Mouse (Mus musculus) hindbrain, embryonic 14.5 days (tissue): ENCODE data around the gene Mrvi1. TPM values are rescaled to one million over a fixed set of nuclear protein-coding genes. Genes with fewer than 3 reads are reported as not detected.

Source experiments
- ATAC-seq: fragments of 200-750 bp; cut with Nextera tagmentation; 2 replicates; pipeline ENCODE4 v1.8.0; 2017; ENCODE audit warnings: moderate number of reproducible peaks, mild to moderate bottlenecking, moderate TSS enrichment, moderate library complexity; ENCODE audit not compliant: low FRiP score
- DNase-seq: peaks from one replicate; pipeline ENCODE4 v3.0.0-alpha.2; 2015; ENCODE audit warnings: low spot score
- H3K27ac ChIP-seq: fragments of 300-500 bp; sonication (generic); 2 replicates; pipeline ENCODE4 v1.5.1; 2014; ENCODE audit warnings: mild to moderate bottlenecking, moderate library complexity
- H3K27me3 ChIP-seq: fragments of 300-500 bp; sonication (generic); 2 replicates; pipeline ENCODE4 v1.6.1; 2014; ENCODE audit warnings: mild to moderate bottlenecking, low read length, mixed read lengths; ENCODE audit not compliant: control insufficient read depth, insufficient read depth
- H3K36me3 ChIP-seq: fragments of 300-500 bp; sonication (generic); replicated peaks from 2 replicates; pipeline ENCODE4 v1.6.1; 2014; ENCODE audit not compliant: control insufficient read depth, insufficient read depth
- H3K4me1 ChIP-seq: fragments of 300-500 bp; sonication (generic); replicated peaks from 2 replicates; pipeline ENCODE4 v1.6.1; 2014; ENCODE audit warnings: antibody characterized with exemption, low read length, mixed read lengths; ENCODE audit not compliant: control insufficient read depth, insufficient read depth
- H3K4me2 ChIP-seq: fragments of 300-500 bp; sonication (generic); replicated peaks from 2 replicates; pipeline ENCODE4 v1.6.1; 2014; ENCODE audit warnings: mild to moderate bottlenecking, moderate library complexity
- H3K4me3 ChIP-seq: fragments of 300-500 bp; sonication (generic); replicated peaks from 2 replicates; pipeline ENCODE4 v1.5.1; 2014; ENCODE audit warnings: mild to moderate bottlenecking, low read length
- H3K9ac ChIP-seq: fragments of 300-500 bp; sonication (generic); 2 replicates; pipeline ENCODE4 v1.6.1; 2014
- H3K9me3 ChIP-seq: fragments of 300-500 bp; sonication (generic); 2 replicates; pipeline ENCODE4 v1.6.1; 2016; ENCODE audit warnings: low read length; ENCODE audit not compliant: control insufficient read depth
- WGBS: fragments of 180-500 bp; shearing (Covaris S2); extraction: QIAGEN DNeasy Blood & Tissue Kit; methylation state at CpG from one replicate; pipeline ENCODE4 v1.1.7; 2014; 5-methylcytosine and 5-hydroxymethylcytosine counted together
- polyA plus RNA-seq: library from polyadenylated mRNA; unstranded; fragments of >200 nt; fragmentation: Nextera tagmentation; extraction: Ambion mirVana; gene quantifications from 2 replicates; pipeline ENCODE4 v1.2.1, GENCODE M21; 2014

The Mrvi1 gene
- polyA plus RNA-seq, 1 experiment from 2014 or later, result 1.8 TPM

DNA sequence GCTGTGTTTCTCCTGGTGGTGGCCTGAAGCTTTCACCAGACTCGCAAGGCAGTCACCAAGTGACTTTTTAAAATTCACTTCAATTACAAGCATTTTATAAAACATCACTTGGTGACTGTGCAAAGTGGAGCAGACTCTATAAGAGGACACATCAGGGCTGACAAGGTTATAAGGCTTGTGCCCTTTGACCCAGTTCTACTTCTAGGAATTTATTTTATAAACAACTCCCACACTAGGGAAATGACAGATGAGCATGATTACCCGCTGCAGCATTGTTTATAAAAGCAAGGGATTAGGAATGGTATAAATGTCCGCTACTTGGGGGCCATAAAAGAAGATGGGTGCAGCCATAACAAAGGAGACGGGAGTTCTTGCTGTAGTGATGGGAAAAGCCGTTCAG, 1.4 kb upstream of the Mrvi1 start:
- H3K27ac ChIP-seq, result no peak overlapping the region
- no peak overlapping the region for H3K9ac ChIP-seq
- H3K4me2 ChIP-seq, result no peak overlapping the region
- H3K4me3 ChIP-seq, result no peak overlapping the region
- WGBS, result 75% methylated on average over 5 of the region's 5 CpGs
- H3K36me3 ChIP-seq, result no peaks in the 10 kb centered on the region
- ATAC-seq (no peak), DNase-seq (no peak)
- no peaks in the 10 kb centered on the region for H3K9me3 ChIP-seq
- H3K27me3 ChIP-seq, result no peaks in the 10 kb centered on the region
- no peaks in the 10 kb centered on the region for H3K4me1 ChIP-seq

DNA sequence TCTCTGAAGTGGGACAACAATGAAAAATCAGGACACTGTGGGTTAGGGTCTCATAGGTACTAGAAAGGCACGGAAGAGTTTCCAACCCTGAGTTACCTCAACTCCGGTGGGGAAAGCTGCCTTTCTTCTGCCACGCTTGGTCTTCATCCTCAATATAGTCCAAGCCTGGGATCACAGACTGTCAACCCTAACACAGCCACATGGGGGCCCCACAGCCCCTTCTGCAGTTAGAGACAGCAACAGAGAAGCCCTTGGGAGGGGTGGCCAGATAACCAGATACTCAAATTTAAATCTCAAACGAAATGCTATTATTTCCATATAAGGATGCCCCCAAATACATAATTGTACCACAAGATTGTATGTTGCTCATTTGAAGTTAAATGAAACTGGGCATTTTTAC, 503 bp upstream of the Mrvi1 start:
- H3K4me3 ChIP-seq, result no peak overlapping the region
- DNase-seq (no peak), ATAC-seq (no peak)
- H3K27ac ChIP-seq, result no peak overlapping the region
- WGBS, result 62% methylated on average over 4 of the region's 4 CpGs
- H3K9ac ChIP-seq, result no peak overlapping the region
- no peaks in the 10 kb centered on the region for H3K27me3 ChIP-seq
- no peaks in the 10 kb centered on the region for H3K9me3 ChIP-seq
- H3K36me3 ChIP-seq, result no peaks in the 10 kb centered on the region
- no peak overlapping the region for H3K4me2 ChIP-seq
- H3K4me1 ChIP-seq, result no peaks in the 10 kb centered on the region

DNA sequence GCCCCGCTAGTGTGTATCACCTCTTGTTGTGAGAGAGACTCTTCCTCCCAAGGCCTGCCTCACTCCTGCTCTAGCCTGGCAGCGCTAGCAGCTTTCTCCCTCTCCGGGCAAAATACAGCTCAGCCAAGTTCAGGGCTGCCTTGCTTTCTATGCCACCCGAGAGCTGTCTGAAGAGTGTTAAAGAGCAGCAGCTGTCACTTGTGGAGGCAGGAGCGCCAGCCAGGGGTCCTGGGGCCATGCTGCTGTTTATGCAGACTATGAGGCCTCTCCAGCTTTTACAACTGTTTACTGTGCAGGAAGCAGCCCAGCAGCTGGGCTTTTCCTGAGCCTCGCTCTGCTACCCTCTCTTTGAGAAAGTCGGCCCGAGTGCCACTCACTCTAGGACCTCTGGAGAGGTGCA, 1.2 kb downstream of the Mrvi1 start:
- Histone ChIP-seq H3K9me3 (no peaks in the 10 kb centered on the region), H3K9ac (no peak overlapping the region), H3K36me3 (no peaks in the 10 kb centered on the region), H3K27ac (no peak overlapping the region), H3K4me3 (no peak overlapping the region), H3K4me1 (no peaks in the 10 kb centered on the region), H3K27me3 (no peaks in the 10 kb centered on the region), H3K4me2 (no peak overlapping the region)
- DNase-seq, result no peak
- WGBS, result 80% methylated on average over 8 of the region's 8 CpGs
- ATAC-seq, result no peak

DNA sequence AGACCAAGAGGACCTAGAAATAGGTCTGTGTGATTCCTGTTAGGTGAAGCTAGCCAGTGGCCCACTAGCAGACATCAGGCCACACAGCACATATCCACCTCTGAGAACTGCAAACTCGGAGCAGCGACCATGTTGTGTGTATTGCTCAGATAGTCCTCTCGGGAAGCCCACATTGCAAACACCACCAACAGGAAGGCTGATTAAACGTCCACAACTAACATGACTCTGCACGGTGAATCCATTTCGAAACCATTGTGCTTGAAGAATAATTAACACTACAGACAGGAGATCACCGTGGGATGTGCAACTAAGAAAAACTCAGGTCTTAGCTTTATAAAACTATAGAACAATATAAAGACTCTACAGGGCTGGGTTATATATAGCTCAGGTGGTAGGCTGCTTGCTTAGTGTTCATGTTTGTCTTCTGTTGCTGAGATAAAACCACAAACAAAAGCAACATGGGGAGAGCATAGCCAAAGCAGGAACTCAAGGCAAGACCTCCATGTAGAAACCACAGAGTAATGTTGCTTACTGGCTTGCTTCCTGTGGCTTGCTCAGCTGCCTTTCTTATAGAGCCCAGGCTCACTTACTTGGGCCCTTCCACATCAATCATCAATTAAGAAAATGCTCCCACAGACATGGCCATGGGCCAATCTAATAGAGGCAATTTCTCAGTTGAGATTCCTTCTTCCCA, 4.4 kb downstream of the Mrvi1 start:
- no peaks in the 10 kb centered on the region for H3K36me3 ChIP-seq
- no peaks in the 10 kb centered on the region for H3K9me3 ChIP-seq
- DNase-seq (no peak), ATAC-seq (no peak)
- no peak overlapping the region for H3K4me3 ChIP-seq
- no peaks in the 10 kb centered on the region for H3K27me3 ChIP-seq
- no peak overlapping the region for H3K9ac ChIP-seq
- WGBS, result 85% methylated on average over 7 of the region's 7 CpGs
- H3K4me1 ChIP-seq, result no peaks in the 10 kb centered on the region
- no peak overlapping the region for H3K27ac ChIP-seq
- H3K4me2 ChIP-seq, result no peak overlapping the region

DNA sequence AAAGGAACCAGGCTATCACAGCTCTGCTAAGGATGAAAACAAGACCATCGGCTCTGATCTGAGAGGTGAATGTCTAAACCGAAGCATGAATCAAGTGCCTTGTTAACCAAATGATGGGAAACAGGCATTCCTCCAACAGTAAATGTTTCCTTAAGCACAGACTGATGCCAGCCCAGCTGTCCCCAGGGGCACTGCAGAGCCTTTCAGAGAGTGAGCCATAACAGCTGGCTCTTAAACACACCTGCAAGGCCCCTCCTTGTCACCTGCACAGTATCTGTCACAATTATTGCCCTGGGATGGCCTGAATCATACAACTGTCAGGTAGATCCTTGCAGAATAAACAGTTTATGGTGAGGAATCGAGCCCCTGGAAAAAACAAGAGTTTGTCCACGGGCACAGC, 8.8 kb downstream of the Mrvi1 start:
- Histone ChIP-seq H3K36me3 (no peaks in the 10 kb centered on the region), H3K27me3 (no peaks in the 10 kb centered on the region), H3K4me2 (no peak overlapping the region), H3K4me3 (no peak overlapping the region), H3K27ac (no peak overlapping the region), H3K9ac (no peak overlapping the region), H3K9me3 (no peaks in the 10 kb centered on the region), H3K4me1 (no peaks in the 10 kb centered on the region)
- WGBS, result 82% methylated on average over 4 of the region's 4 CpGs
- no peak for DNase-seq
- no peak for ATAC-seq

DNA sequence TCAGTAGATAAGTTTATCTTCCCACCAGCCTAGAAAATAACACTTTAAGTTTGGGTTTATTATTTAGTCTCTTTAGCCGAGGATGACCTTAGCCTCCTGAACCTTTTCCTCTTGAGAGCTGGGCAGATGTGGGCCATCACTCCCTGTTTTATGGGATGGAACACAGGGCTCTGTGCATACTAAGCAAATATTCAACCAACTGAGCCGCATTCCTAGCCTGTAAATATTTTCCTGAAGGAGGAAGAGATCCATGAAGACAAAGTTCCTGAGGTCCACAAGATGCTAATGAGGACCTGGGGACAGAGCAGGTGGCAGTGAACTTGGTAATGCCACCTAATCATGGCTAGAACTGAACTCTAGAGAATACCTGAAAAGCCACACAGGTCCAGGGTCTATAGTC, 9.5 kb downstream of the Mrvi1 start:
- no peaks in the 10 kb centered on the region for H3K4me1 ChIP-seq
- ATAC-seq (no peak), DNase-seq (no peak)
- H3K4me2 ChIP-seq, result no peak overlapping the region
- H3K27me3 ChIP-seq, result no peaks in the 10 kb centered on the region
- no peak overlapping the region for H3K27ac ChIP-seq
- no peak overlapping the region for H3K4me3 ChIP-seq
- H3K36me3 ChIP-seq, result no peaks in the 10 kb centered on the region
- H3K9me3 ChIP-seq, result no peaks in the 10 kb centered on the region
- H3K9ac ChIP-seq, result no peak overlapping the region
- WGBS, result 87% methylated on average over 2 of the region's 2 CpGs

DNA sequence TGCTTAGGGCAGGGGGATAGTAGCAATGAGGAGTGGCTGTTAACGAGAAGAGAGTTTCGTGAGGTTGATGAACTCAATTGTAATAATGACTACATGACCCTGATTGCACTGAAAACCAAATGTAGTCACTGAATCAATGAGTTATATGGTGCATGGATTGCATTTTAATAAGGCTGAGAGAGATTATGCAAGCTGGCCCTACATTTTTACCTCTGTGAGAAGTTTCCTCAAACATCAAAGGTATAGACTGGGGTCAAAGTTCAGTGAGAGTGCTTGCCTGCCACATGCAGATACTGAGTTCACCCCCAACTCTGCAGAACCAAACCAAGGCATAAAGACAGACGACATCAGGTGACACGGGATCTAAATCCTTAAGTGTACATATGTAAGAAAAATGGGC, 14.9 kb downstream of the Mrvi1 start:
- no peak for DNase-seq
- no peak overlapping the region for H3K4me2 ChIP-seq
- no peaks in the 10 kb centered on the region for H3K36me3 ChIP-seq
- H3K9ac ChIP-seq, result no peak overlapping the region
- 85% methylated on average over 4 of the region's 4 CpGs for WGBS
- ATAC-seq, result no peak
- no peaks in the 10 kb centered on the region for H3K9me3 ChIP-seq
- no peak overlapping the region for H3K4me3 ChIP-seq
- no peaks in the 10 kb centered on the region for H3K27me3 ChIP-seq
- no peak overlapping the region for H3K27ac ChIP-seq
- no peaks in the 10 kb centered on the region for H3K4me1 ChIP-seq

DNA sequence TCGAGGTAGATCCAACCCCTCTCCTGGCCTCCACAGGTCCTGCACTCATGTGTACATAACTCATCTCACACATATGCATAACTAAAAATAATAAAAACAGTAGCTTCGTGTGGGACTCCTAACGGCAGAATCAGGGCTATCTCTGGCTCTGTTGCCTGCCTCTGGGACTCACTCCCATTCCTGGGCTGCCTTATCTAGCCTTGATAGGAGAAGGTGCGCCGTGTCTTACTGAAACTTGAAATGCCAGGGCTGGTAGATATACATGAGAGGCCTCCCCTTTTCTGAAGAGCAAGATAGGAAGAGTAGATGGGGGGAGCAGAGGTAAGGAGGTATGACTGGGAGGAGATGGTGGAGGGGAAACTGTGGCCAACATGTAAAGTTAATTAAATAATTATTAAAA, 15.4 kb downstream of the Mrvi1 start:
- WGBS, result 96% methylated on average over 5 of the region's 5 CpGs
- H3K9ac ChIP-seq, result no peak overlapping the region

DNA sequence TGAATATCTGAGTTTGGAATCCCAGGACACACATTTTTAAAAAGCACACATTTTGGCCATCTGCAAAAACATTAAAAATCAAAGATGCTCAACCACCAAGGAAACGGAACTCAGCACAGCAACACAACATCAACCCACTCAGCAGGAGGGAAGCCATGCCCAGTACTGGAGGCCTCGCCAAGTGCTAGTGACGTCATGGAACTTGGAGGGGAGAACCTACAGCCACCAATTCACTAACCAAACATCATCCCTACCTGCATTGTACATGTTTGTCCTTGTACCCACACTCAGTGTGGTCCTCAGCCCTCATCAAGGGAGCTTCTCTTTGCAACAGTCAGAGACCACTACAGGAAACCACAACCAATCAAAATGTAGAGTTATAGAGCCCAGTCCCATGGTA, 16.9 kb downstream of the Mrvi1 start:
- Histone ChIP-seq H3K9me3 (no peaks in the 10 kb centered on the region), H3K4me3 (no peak overlapping the region), H3K9ac (no peak overlapping the region), H3K4me2 (no peak overlapping the region), H3K27ac (no peak overlapping the region), H3K36me3 (no peaks in the 10 kb centered on the region), H3K27me3 (no peaks in the 10 kb centered on the region), H3K4me1 (no peaks in the 10 kb centered on the region)
- 76% methylated on average over 3 of the region's 3 CpGs for whole genome bisulfite sequencing
- DNase-seq (no peak), ATAC-seq (no peak)

More for the DNA sequence above, 15.4 kb downstream of the Mrvi1 start:
- ATAC-seq, result no peak
- no peak overlapping the region for H3K4me2 ChIP-seq
- no peaks in the 10 kb centered on the region for H3K36me3 ChIP-seq
- no peaks in the 10 kb centered on the region for H3K9me3 ChIP-seq
- no peak overlapping the region for H3K27ac ChIP-seq
- H3K4me3 ChIP-seq, result no peak overlapping the region
- no peaks in the 10 kb centered on the region for H3K27me3 ChIP-seq
- H3K4me1 ChIP-seq, result no peaks in the 10 kb centered on the region
- DNase-seq, result no peak

DNA sequence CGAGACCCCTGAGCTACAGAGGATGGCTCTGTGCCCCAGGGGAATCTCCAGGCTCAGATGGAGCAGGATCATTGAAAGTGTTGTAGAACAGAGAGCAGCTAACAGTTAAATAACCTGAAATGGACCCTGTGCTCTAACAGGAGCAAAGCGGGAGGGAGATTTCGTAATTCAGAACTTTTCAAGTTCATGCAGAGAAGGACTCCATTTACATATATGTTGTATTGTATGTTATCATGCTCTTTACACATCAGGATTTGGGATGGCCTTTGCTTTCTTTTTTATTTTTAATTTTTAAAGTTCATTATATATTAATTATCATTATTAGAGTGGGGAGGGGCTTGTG, 18.6 kb downstream of the Mrvi1 start:
- H3K9ac ChIP-seq, result no peak overlapping the region
- ATAC-seq, result no peak
- no peaks in the 10 kb centered on the region for H3K36me3 ChIP-seq
- WGBS, result 77% methylated on average over 3 of the region's 3 CpGs
- no peaks in the 10 kb centered on the region for H3K4me1 ChIP-seq
- H3K4me3 ChIP-seq, result no peak overlapping the region
- no peaks in the 10 kb centered on the region for H3K9me3 ChIP-seq
- no peak for DNase-seq
- H3K27ac ChIP-seq, result no peak overlapping the region
- no peak overlapping the region for H3K4me2 ChIP-seq
- no peaks in the 10 kb centered on the region for H3K27me3 ChIP-seq
